Mouse (Mus musculus) embryonic fibroblast, embryonic 13.5 days (primary cell): ENCODE measurements around the gene Polr3g.

Source experiments
- CTCF ChIP-seq: IDR thresholded peaks from 2 replicates; pipeline ENCODE4 v1.5.1; 2011; ENCODE audit warnings: mild to moderate bottlenecking, control low read depth, low read length, moderate library complexity, borderline replicate concordance; ENCODE audit not compliant: insufficient read depth
- POLR2A ChIP-seq: IDR thresholded peaks from 2 replicates; pipeline ENCODE4 v1.6.1; 2011; ENCODE audit warnings: low read depth, mild to moderate bottlenecking, control low read depth, low read length, moderate library complexity

GRCm38 (mm10) chr13:81740898-81741297 lies 30.1 kb upstream of the Polr3g start:
- TF ChIP-seq CTCF (no peak), POLR2A (no peak)
